Mouse (Mus musculus) liver, embryonic 14.5 days (tissue): ENCODE data around the gene Nfyb.

Experiments
- CTCF ChIP-seq: IDR thresholded peaks from 2 replicates; pipeline ENCODE4 v1.5.1; 2016; ENCODE audit warnings: antibody characterized with exemption, low read depth, control low read depth
- EP300 ChIP-seq: IDR thresholded peaks from 2 replicates; pipeline ENCODE4 v1.6.1; 2016; ENCODE audit warnings: antibody characterized with exemption, low read depth

DNA sequence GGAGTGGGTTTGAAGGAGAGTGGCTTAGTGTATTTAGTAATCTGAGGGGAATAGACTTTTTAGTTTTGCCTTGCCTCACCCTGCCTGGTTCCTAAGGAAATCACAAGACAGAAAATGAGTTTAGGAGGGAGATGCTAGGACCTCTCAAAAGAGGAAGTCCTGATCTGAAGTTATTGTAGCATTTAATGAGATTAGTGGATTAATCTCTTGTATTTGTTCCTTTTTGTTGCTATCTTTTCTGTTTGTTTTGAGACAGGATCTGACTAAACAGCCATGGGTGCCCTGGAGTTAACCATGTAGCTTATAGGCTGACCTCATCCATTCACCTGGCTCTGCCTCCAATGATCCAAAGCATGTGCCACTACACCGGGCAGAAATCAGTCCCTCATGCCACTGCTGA, 21.4 kb downstream of the Nfyb start:
- no peak for TF ChIP-seq CTCF
- no peak for TF ChIP-seq EP300
